Mouse (Mus musculus): ENCODE results near the gene Slc1a1. TPM values are rescaled to one million over a fixed set of nuclear protein-coding genes. Genes with fewer than 3 reads are reported as not detected.

Slc1a1 gene
- total and polyA plus RNA-seq, 2 experiments from 2014 or later = 3.7 to 14.1 TPM

DNA sequence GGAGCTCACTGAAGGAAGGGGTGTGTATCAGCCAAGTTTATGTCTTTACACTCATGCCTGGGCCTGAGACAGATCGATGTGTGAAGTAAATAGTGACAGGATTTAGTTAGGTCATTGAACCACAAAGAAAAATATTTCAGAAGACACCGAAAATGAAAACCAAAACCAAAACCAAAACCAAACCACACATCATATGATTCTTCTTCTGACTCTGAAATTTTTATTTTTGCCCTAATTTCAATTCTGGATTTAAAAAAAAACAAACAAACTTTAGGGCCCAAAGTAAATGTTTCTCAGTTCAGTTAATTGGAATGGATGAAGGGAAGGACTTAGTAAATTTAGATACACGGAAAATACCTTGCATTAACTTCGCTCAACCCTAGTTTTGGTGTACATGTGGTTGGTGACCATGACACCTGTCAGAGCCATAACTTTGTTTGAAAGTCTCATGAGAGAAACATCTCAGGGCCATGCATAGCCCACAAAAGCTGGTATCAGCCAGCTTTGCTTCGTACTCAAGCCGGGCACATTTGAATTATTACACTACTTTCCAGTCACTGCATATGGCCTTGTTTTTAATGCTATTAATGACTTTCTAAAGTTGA is 34.5 kb downstream of the Slc1a1 start:
- ATAC-seq (ENCODE audit: insufficient read depth, low read depth) = no peak
- no peak for DNase-seq (ENCODE audit: low spot score)
- 82% methylated on average over 6 of the region's 6 CpGs for WGBS
- H3K27me3 ChIP-seq (ENCODE audit: control insufficient read depth, insufficient read depth, low read length) = no peaks in the 10 kb centered on the region
- H3K9ac ChIP-seq (replicated peaks; ENCODE audit: low read depth, low read length) = no peak overlapping the region
- H3K4me2 ChIP-seq (ENCODE audit: low read depth, low read length) = no peak overlapping the region
- H3K4me3 ChIP-seq (ENCODE audit: low read depth, low read length) = no peak overlapping the region
- H3K36me3 ChIP-seq (replicated peaks; ENCODE audit: control insufficient read depth, insufficient read depth, low read length) = no peaks in the 10 kb centered on the region
- H3K9me3 ChIP-seq (replicated peaks; ENCODE audit: control insufficient read depth, low read length) = no peaks in the 10 kb centered on the region
- no peak for TF ChIP-seq CTCF (IDR thresholded peaks at IDR 0.05; ENCODE audit: low read depth)
- no peak for TF ChIP-seq EP300 (IDR thresholded peaks at IDR 0.05; ENCODE audit: low read depth)
- no peak overlapping the region for H3K27ac ChIP-seq (ENCODE audit: low read depth)
- H3K4me1 ChIP-seq (ENCODE audit: control insufficient read depth, insufficient read depth) = no peaks in the 10 kb centered on the region

DNA sequence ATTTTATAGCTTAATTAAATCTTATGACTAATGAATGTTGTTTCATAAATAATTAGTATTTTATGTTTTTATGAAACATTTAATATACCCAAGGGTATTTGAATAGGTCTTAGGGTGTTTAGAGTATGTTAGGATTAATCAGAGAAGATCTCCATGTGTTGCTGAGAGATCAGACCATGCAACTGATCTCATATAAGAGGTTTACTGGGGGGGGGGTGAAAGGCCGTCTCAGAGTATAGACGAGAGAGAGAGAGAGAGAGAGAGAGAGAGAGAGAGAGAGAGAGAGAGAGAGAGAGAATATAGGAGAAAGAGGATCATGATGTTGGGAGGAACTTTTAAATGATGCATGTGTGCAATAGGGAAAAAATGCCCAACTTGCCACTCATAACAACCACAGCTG is 35.5 kb downstream of the Slc1a1 start:
- TF ChIP-seq CTCF (IDR thresholded peaks at IDR 0.05; ENCODE audit: low read depth) (no peak), EP300 (IDR thresholded peaks at IDR 0.05; ENCODE audit: low read depth) (no peak)
- DNase-seq (ENCODE audit: low spot score) (no peak), ATAC-seq (ENCODE audit: insufficient read depth, low read depth) (no peak)
- H3K27ac ChIP-seq (ENCODE audit: low read depth) = no peak overlapping the region
- no peak overlapping the region for H3K9ac ChIP-seq (replicated peaks; ENCODE audit: low read depth, low read length)
- no peak overlapping the region for H3K4me2 ChIP-seq (ENCODE audit: low read depth, low read length)
- H3K4me3 ChIP-seq (ENCODE audit: low read depth, low read length) = no peak overlapping the region
- no peaks in the 10 kb centered on the region for H3K9me3 ChIP-seq (replicated peaks; ENCODE audit: control insufficient read depth, low read length)
- H3K27me3 ChIP-seq (ENCODE audit: control insufficient read depth, insufficient read depth, low read length) = no peaks in the 10 kb centered on the region
- 70% methylated on average over 2 of the region's 2 CpGs for WGBS
- H3K4me1 ChIP-seq (ENCODE audit: control insufficient read depth, insufficient read depth) = no peaks in the 10 kb centered on the region
- no peaks in the 10 kb centered on the region for H3K36me3 ChIP-seq (replicated peaks; ENCODE audit: control insufficient read depth, insufficient read depth, low read length)

DNA sequence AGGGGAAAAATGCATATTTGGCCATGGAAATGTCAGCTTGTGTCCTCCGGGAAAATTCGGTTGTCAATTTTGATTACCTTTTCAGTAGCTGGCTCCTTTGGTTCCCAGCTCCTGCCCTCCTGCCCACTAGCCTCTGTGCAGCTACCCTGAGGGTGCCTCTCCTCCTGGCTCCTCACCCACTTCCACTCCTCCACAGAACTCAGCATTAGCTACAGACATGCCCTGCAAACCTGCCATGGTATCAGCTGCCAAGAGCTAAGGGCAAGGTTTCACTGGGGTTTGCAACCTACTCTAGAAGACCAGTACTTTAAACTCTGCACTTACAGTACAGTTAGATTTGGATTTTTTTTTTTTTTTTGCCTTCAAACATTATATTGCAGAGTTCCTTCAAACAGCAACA is 44.6 kb downstream of the Slc1a1 start:
- no peak overlapping the region for H3K27ac ChIP-seq (ENCODE audit: low read depth)
- H3K9ac ChIP-seq (replicated peaks; ENCODE audit: low read depth, low read length) = no peak overlapping the region
- no peaks in the 10 kb centered on the region for H3K4me1 ChIP-seq (ENCODE audit: control insufficient read depth, insufficient read depth)
- TF ChIP-seq EP300 (IDR thresholded peaks at IDR 0.05; ENCODE audit: low read depth) (no peak), CTCF (IDR thresholded peaks at IDR 0.05; ENCODE audit: low read depth) (no peak)
- no peak for DNase-seq (ENCODE audit: low spot score)
- no peak for ATAC-seq (ENCODE audit: insufficient read depth, low read depth)
- H3K4me2 ChIP-seq (ENCODE audit: low read depth, low read length) = no peak overlapping the region
- H3K4me3 ChIP-seq (ENCODE audit: low read depth, low read length) = no peak overlapping the region
- WGBS = 82% methylated on average over 2 of the region's 2 CpGs
- H3K9me3 ChIP-seq (replicated peaks; ENCODE audit: control insufficient read depth, low read length) = no peaks in the 10 kb centered on the region
- H3K36me3 ChIP-seq (replicated peaks; ENCODE audit: control insufficient read depth, insufficient read depth, low read length) = no peaks in the 10 kb centered on the region
- H3K27me3 ChIP-seq (ENCODE audit: control insufficient read depth, insufficient read depth, low read length) = no peaks in the 10 kb centered on the region

DNA sequence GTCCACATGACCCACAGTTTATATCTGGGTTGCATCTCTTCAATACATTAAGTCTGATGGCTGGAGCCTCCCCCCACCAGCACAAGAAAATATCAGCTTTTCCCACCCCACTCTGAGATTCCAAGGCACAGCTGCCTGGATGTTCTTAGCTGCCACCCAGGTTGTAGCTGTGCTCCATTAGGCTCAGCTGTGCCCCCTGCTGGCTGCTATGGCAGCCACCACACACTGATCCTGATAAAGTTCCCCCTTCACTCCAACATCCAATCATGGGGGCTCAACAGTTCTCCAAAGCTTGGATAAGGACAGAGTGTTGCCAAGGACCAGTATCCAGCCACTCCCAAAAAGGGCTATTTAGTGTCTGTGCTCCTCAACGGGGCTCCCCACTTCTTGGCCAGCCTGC is 48.3 kb downstream of the Slc1a1 start:
- 50% methylated on average over 1 of the region's 1 CpGs for WGBS

DNA sequence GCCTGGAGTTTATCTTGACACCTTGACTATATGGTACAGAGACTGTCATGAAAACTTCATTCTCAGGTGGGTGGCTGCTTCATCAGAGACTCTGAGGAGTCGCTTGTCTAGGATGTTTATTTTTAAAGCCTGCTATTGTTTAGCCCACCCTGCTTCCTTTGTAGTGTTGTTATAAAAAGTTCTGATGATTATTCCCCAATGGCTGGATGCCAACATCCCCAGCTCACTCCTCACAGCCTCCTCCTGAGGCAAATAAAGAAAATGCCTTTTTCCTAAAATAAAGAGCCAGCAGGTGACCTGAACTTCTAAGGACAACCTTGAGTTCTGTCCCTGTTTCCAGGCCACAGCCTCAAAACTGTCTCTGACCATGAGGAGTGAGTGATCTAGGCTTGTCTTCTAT is 53.6 kb downstream of the Slc1a1 start:
- no peak for TF ChIP-seq EP300 (IDR thresholded peaks at IDR 0.05; ENCODE audit: low read depth)
- no peak for TF ChIP-seq CTCF (IDR thresholded peaks at IDR 0.05; ENCODE audit: low read depth)
- no peak for DNase-seq (ENCODE audit: low spot score)
- 18% methylated on average over 1 of the region's 1 CpGs for WGBS
- ATAC-seq (ENCODE audit: insufficient read depth, low read depth) = no peak
- no peaks in the 10 kb centered on the region for H3K9me3 ChIP-seq (replicated peaks; ENCODE audit: control insufficient read depth, low read length)
- no peak overlapping the region for H3K27ac ChIP-seq (ENCODE audit: low read depth)
- H3K9ac ChIP-seq (replicated peaks; ENCODE audit: low read depth, low read length) = no peak overlapping the region
- H3K27me3 ChIP-seq (ENCODE audit: control insufficient read depth, insufficient read depth, low read length) = no peaks in the 10 kb centered on the region
- H3K4me3 ChIP-seq (ENCODE audit: low read depth, low read length) = no peak overlapping the region
- no peaks in the 10 kb centered on the region for H3K4me1 ChIP-seq (ENCODE audit: control insufficient read depth, insufficient read depth)
- no peak overlapping the region for H3K4me2 ChIP-seq (ENCODE audit: low read depth, low read length)
- H3K36me3 ChIP-seq (replicated peaks; ENCODE audit: control insufficient read depth, insufficient read depth, low read length) = no peaks in the 10 kb centered on the region

More for the DNA sequence above, 48.3 kb downstream of the Slc1a1 start:
- Histone ChIP-seq H3K27ac (ENCODE audit: low read depth) (no peak overlapping the region), H3K9me3 (replicated peaks; ENCODE audit: control insufficient read depth, low read length) (no peaks in the 10 kb centered on the region), H3K4me3 (ENCODE audit: low read depth, low read length) (no peak overlapping the region), H3K4me2 (ENCODE audit: low read depth, low read length) (no peak overlapping the region), H3K9ac (replicated peaks; ENCODE audit: low read depth, low read length) (no peak overlapping the region), H3K27me3 (ENCODE audit: control insufficient read depth, insufficient read depth, low read length) (no peaks in the 10 kb centered on the region), H3K4me1 (ENCODE audit: control insufficient read depth, insufficient read depth) (no peaks in the 10 kb centered on the region), H3K36me3 (replicated peaks; ENCODE audit: control insufficient read depth, insufficient read depth, low read length) (no peaks in the 10 kb centered on the region)
- TF ChIP-seq EP300 (IDR thresholded peaks at IDR 0.05; ENCODE audit: low read depth) = no peak
- peak; percentile 60 for TF ChIP-seq CTCF (IDR thresholded peaks at IDR 0.05; ENCODE audit: low read depth)
- DNase-seq (ENCODE audit: low spot score) (peak; percentile 8), ATAC-seq (ENCODE audit: insufficient read depth, low read depth) (no peak)

DNA sequence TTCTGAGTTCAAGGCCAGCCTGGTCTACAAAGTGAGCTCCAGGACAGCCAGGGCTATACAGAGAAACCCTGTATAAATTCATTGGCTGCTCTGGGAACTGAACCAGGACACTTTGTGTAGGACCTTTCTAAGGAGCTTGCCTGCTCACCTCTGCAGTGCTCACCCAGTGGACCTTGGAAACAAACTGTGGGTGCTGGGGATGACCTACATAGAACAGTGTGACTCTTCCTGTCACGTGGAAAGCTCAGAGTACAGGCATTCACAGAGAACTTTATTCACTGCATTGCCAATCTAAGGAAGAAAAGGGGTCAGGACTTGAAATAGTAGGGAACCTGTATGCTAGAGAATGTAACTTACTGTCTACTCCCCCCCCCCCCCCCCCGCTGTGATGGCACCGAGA is 54.4 kb downstream of the Slc1a1 start:
- no peaks in the 10 kb centered on the region for H3K27me3 ChIP-seq (ENCODE audit: control insufficient read depth, insufficient read depth, low read length)
- H3K4me2 ChIP-seq (ENCODE audit: low read depth, low read length) = no peak overlapping the region
- ATAC-seq (ENCODE audit: insufficient read depth, low read depth) = no peak
- H3K9ac ChIP-seq (replicated peaks; ENCODE audit: low read depth, low read length) = no peak overlapping the region
- WGBS = 63% methylated on average over 2 of the region's 3 CpGs
- H3K4me1 ChIP-seq (ENCODE audit: control insufficient read depth, insufficient read depth) = no peaks in the 10 kb centered on the region
- H3K36me3 ChIP-seq (replicated peaks; ENCODE audit: control insufficient read depth, insufficient read depth, low read length) = no peaks in the 10 kb centered on the region
- no peaks in the 10 kb centered on the region for H3K9me3 ChIP-seq (replicated peaks; ENCODE audit: control insufficient read depth, low read length)
- no peak overlapping the region for H3K27ac ChIP-seq (ENCODE audit: low read depth)
- no peak overlapping the region for H3K4me3 ChIP-seq (ENCODE audit: low read depth, low read length)
- DNase-seq (ENCODE audit: low spot score) = no peak
- no peak for TF ChIP-seq EP300 (IDR thresholded peaks at IDR 0.05; ENCODE audit: low read depth)
- TF ChIP-seq CTCF (IDR thresholded peaks at IDR 0.05; ENCODE audit: low read depth) = no peak

Data from heart, postnatal 0 days (tissue).